Mouse (Mus musculus): ENCODE measurements at regions not wholly inside any gene's neighbourhood (a gene's known extent, or its start where the extent isn't known, plus 50 kb on each side); places are given as distances from the start of the nearest gene placed in this dataset. TPM values are rescaled to one million over a fixed set of nuclear protein-coding genes. Genes with fewer than 3 reads are reported as not detected.

DNA sequence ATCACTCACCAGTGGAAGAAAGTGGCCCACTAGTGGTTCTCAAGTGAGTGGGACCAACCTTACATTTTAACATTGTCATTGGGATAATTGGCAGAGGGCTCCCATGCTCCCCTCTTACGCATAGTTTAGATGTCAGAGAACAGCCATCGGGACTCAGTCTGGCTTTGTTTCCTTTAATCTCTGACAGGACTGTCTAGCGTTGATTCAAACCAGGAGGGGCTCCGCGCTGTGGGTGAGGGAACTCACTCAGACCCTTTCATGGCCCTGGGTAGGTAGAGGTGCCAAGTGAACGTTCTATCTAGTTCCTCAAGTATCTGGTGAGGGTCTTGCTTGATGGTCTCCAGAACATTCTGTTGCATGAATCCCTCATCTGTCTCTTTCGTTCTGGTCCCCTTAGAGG is 56.9 kb upstream of the Zfhx3 start:
- Histone ChIP-seq H3K9me3 (ENCODE audit: control insufficient read depth, low read length) (no peaks in the 10 kb centered on the region), H3K4me2 (no peak overlapping the region), H3K4me1 (replicated peaks; ENCODE audit: control insufficient read depth, insufficient read depth, low read length) (no peaks in the 10 kb centered on the region), H3K27ac (ENCODE audit: low read depth, low read length) (no peak overlapping the region), H3K36me3 (ENCODE audit: control insufficient read depth, insufficient read depth, low read length) (no peaks in the 10 kb centered on the region), H3K4me3 (ENCODE audit: low read depth, low read length) (no peak overlapping the region), H3K27me3 (replicated peaks; ENCODE audit: control insufficient read depth, insufficient read depth, low read length) (no peaks in the 10 kb centered on the region), H3K9ac (ENCODE audit: low read depth, low read length) (no peak overlapping the region)
- DNase-seq (ENCODE audit: low spot score) = no peak
- WGBS = 52% methylated on average over 7 of the region's 7 CpGs
- no peak for ATAC-seq (replicated peaks; ENCODE audit: low FRiP score)

DNA sequence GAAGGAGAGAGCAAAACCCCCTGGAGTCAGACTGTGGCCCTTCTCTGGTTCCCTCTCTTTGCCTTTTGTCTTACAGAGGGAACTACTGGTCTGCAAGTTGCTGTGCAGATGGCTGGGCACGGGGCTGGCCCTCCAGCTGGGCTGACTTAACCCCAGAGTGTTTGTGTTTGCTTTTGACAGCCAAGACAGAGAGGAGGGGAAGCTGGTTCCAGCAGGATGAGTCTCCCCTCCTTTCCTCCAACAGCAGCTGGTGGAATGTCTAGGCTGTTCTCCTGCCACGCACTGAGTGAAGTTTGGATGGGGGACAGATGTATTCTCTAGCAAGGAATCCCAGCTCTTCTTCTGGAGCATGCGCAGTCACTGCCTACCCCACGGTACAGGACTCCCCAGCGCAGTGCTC is 56.5 kb upstream of the Zfhx3 start:
- WGBS = 65% methylated on average over 5 of the region's 5 CpGs
- Histone ChIP-seq H3K9ac (ENCODE audit: low read depth, low read length) (no peak overlapping the region), H3K27me3 (replicated peaks; ENCODE audit: control insufficient read depth, insufficient read depth, low read length) (no peaks in the 10 kb centered on the region), H3K4me1 (replicated peaks; ENCODE audit: control insufficient read depth, insufficient read depth, low read length) (no peaks in the 10 kb centered on the region), H3K4me2 (no peak overlapping the region), H3K27ac (ENCODE audit: low read depth, low read length) (no peak overlapping the region), H3K9me3 (ENCODE audit: control insufficient read depth, low read length) (no peaks in the 10 kb centered on the region), H3K36me3 (ENCODE audit: control insufficient read depth, insufficient read depth, low read length) (no peaks in the 10 kb centered on the region), H3K4me3 (ENCODE audit: low read depth, low read length) (no peak overlapping the region)
- no peak for DNase-seq (ENCODE audit: low spot score)
- ATAC-seq (replicated peaks; ENCODE audit: low FRiP score) = no peak

DNA sequence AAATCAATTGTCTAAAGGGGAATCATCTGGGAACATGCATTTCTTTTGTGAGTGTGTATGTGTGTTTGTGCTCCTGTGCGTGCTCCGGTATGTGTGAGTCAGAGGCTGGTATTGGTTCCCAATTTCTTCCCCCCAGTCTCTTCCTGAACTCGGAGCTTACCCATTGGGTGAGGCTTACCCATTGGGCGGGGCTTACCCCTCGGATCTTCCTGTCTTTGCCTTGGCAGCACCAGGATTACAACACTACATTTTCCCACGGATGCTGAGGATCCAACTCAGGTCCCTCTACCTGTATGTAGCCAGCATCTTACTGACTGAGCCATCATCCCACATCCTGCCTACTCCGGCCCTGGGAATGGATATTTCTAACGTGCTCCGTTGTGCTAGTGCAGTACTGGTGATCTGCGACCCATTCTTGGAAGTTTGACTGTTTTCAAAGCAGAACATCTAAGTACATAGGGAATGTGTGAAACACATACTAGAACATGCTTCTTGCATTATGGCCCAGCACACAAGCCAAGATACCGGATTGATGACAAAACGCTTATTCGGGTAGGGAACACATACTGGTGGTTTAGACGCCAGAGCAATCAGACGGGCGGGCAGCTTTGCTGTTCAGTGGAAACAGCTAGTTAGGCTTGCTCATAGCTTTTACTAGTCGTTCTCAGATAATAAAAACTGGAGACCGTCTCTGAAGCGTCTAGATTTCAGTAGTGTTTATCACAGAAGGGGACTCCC is 55.8 kb upstream of the Zfhx3 start:
- H3K9ac ChIP-seq (ENCODE audit: low read depth, low read length) = no peak overlapping the region
- H3K4me1 ChIP-seq (replicated peaks; ENCODE audit: control insufficient read depth, insufficient read depth, low read length) = no peaks in the 10 kb centered on the region
- DNase-seq (ENCODE audit: low spot score) (no peak), ATAC-seq (replicated peaks; ENCODE audit: low FRiP score) (no peak)
- no peak overlapping the region for H3K4me3 ChIP-seq (ENCODE audit: low read depth, low read length)
- no peaks in the 10 kb centered on the region for H3K27me3 ChIP-seq (replicated peaks; ENCODE audit: control insufficient read depth, insufficient read depth, low read length)
- H3K36me3 ChIP-seq (ENCODE audit: control insufficient read depth, insufficient read depth, low read length) = no peaks in the 10 kb centered on the region
- H3K27ac ChIP-seq (ENCODE audit: low read depth, low read length) = no peak overlapping the region
- no peaks in the 10 kb centered on the region for H3K9me3 ChIP-seq (ENCODE audit: control insufficient read depth, low read length)
- WGBS = 75% methylated on average over 19 of the region's 19 CpGs
- H3K4me2 ChIP-seq = no peak overlapping the region

DNA sequence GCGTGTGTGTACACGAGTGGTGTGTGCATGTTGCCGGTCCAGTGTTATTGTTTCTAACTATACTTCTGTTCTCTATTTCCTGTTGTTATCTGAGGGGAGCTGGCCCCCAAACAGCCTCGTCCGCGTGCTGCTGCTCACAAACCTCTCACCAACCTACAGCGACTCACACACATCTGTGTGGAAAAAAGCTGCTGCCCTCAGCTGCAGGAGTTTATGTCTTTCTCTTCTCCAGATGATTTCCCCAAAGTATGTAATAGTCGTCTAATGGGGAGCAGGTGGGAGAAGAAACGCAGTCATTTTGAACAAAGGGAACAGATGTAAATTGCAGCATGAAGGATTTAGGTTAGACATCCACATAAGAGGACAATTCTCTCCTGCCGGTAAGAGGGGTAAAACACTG is 55.1 kb upstream of the Zfhx3 start:
- Histone ChIP-seq H3K9me3 (ENCODE audit: control insufficient read depth, low read length) (no peaks in the 10 kb centered on the region), H3K4me2 (no peak overlapping the region)
- 50% methylated on average over 10 of the region's 10 CpGs for WGBS

DNA sequence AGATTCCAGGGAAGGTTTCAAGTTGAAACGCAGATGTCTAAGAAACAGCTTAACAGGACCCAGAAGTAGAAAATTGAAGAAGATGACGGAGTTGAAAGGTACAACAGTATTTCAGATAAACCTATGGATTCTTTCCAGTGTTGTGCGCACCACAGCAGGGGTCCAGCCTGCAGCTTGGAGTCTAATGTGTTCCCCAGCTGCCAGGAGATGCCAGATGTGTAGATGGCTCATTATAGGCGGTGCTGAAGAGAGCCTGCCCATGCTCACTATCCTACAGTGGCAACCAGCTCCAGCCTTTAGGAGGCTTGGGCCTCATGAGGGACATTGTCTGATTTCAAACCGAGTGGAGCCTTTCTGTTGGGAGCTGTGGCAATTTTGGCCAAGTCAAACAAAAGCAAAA is 51.5 kb upstream of the Zfhx3 start:
- ATAC-seq (replicated peaks; ENCODE audit: low FRiP score) (no peak), DNase-seq (ENCODE audit: low spot score) (no peak)
- no peak overlapping the region for H3K27ac ChIP-seq (ENCODE audit: low read depth, low read length)
- no peaks in the 10 kb centered on the region for H3K27me3 ChIP-seq (replicated peaks; ENCODE audit: control insufficient read depth, insufficient read depth, low read length)
- H3K9ac ChIP-seq (ENCODE audit: low read depth, low read length) = no peak overlapping the region
- no peaks in the 10 kb centered on the region for H3K4me1 ChIP-seq (replicated peaks; ENCODE audit: control insufficient read depth, insufficient read depth, low read length)
- no peak overlapping the region for H3K4me3 ChIP-seq (ENCODE audit: low read depth, low read length)
- no peaks in the 10 kb centered on the region for H3K36me3 ChIP-seq (ENCODE audit: control insufficient read depth, insufficient read depth, low read length)
- WGBS = 72% methylated on average over 5 of the region's 5 CpGs
- H3K4me2 ChIP-seq = no peak overlapping the region
- no peaks in the 10 kb centered on the region for H3K9me3 ChIP-seq (ENCODE audit: control insufficient read depth, low read length)

More for the DNA sequence above, 55.1 kb upstream of the Zfhx3 start:
- ATAC-seq (replicated peaks; ENCODE audit: low FRiP score) (no peak), DNase-seq (ENCODE audit: low spot score) (no peak)
- H3K4me3 ChIP-seq (ENCODE audit: low read depth, low read length) = no peak overlapping the region
- no peaks in the 10 kb centered on the region for H3K27me3 ChIP-seq (replicated peaks; ENCODE audit: control insufficient read depth, insufficient read depth, low read length)
- H3K27ac ChIP-seq (ENCODE audit: low read depth, low read length) = no peak overlapping the region
- H3K36me3 ChIP-seq (ENCODE audit: control insufficient read depth, insufficient read depth, low read length) = no peaks in the 10 kb centered on the region
- H3K9ac ChIP-seq (ENCODE audit: low read depth, low read length) = no peak overlapping the region
- H3K4me1 ChIP-seq (replicated peaks; ENCODE audit: control insufficient read depth, insufficient read depth, low read length) = no peaks in the 10 kb centered on the region

Small RNAs in the stretch of these regions (microRNA-seq; reads per million reads assigned to microRNA genes)
- not detected for gene Gm22825 (ENCODE audit: borderline number of aligned reads)
- gene Gm23646 (ENCODE audit: borderline number of aligned reads) = not detected

Measured in liver, embryonic 11.5 days (tissue).